Mouse (Mus musculus): ENCODE data around the gene Ank3.

The Ank3 gene

GRCm38 (mm10) chr10:69923801-69924200 is 525.2 kb downstream of the Ank3 start:
- DNase-seq (ENCODE audit: extremely low spot score, low spot score): no peak

GRCm38 (mm10) chr10:69924321-69924720 is 525.7 kb downstream of the Ank3 start:
- DNase-seq (ENCODE audit: extremely low spot score, low spot score): peak; percentile 23

DNA sequence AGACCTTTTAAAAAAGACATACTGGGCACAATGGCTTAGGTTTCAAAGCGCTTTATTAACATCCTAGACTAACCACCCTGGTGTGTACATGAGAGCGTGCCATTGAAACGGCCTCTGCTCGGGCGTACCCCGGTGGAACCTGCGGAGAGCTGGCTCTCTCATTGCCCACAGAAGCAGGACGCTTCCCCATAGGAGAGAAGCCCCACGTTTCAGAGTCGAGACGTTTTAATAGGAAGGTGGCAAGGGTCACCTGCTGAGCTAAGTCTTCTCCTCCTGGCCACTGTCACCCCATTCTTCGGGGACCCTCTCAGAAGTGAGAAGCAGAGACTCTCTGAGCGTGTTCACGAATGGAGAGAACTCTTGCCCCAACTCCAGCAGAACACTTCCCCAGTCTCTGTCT is 526.3 kb downstream of the Ank3 start:
- DNase-seq (ENCODE audit: extremely low spot score, low spot score): peak; percentile 26

DNA sequence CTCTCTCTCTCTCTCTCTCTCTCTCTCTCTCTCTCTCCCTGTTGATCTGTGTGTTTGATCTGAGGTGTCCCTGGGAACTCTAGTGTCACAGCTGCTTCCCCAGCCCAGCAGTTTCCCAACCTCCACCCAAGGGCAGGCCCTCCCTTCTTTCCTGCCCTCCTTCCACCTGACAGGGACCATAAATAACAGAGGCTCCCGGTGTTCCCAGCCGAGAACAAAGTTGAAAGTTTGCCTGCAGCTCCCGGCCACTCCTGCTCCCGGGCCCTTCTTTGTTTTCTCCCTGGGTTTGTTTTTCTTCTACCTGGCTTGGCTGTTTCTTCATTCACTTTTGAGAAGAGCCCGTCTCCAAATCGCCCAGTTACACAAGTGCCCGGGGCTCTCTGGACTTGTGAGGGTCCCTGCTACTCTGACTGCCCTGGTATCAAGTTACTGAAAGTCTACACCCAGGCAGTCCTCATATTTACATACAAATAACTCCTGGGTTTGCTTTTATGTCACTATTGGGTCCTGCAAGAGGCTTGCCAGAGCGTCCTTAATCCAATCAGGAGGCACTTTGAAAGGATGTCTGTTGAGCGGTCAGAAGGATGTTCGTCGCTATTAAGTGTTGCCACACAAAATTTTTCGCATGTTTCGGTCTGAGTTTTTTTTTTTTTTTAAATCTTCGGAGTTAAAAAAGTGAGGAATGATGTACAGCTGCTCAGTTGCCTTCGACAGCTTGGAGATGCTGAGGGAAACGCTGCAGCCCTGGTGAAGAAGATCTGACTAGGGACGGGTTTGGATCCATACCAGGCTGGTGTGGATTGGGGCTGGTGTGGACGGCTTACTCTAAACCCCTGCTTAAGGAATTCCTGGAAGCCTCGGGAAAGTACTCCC is 526.9 kb downstream of the Ank3 start:
- peak; percentile 68 for DNase-seq (ENCODE audit: extremely low spot score, low spot score)

DNA sequence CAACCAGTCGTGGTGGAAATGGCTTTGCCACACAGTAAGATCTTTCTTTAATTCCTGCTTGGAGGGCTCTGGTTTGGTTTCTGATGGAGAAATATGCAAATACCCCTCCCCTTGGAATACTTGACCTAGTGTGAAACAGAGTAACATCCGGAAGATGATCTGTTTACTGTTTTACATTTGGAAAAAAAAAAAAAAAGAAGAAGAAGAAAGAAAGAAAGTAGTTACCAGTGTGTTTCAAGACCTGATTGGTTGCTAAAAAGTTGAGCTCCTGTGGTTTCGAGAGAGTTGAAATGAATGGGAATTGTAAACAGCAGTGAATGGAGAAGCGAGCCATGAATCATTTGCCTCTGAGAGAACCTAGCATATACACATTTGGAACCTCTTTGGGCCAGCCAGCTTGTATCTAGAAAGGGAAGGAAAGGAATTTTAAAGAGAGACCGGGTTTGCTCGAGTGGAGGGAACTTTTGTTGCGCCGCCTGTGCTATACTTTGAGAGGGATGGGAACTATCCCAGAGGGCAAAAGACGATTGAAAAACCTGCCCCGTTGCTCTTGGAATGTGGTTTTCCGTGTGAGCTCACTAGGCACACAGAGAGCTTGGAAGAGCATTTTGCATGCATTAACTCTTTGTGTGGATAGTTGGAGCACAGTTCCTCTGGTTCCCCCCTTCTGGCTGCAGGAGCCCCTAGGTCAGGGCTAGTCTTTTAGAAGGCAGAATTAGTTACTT is 527.7 kb downstream of the Ank3 start:
- peak; percentile 47 for DNase-seq (ENCODE audit: extremely low spot score, low spot score)

DNA sequence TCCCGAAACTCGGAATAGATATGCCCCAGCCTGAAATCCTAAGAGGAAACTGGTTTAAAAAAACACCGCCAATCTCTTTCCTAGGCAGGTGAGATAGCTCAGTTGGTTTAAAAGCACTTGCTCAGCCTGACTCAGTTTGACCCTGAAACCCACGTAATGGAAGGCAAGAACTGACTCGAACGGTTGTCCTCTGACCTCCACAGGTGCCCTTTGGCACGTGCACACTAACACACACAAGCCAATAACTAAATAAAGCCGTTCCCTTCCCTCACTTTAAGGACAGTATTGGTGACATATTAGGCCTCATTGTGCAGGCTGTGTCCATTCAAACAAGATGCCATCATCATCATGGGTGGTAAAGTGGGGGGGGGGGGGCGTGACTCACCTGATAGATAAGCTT is 528.4 kb downstream of the Ank3 start:
- no peak for DNase-seq (ENCODE audit: extremely low spot score, low spot score)

- DNase-seq (ENCODE audit: extremely low spot score, low spot score): no peak
Observed at GRCm38 (mm10) chr10:69928358-69928757, 529.8 kb downstream of the Ank3 start.

DNA sequence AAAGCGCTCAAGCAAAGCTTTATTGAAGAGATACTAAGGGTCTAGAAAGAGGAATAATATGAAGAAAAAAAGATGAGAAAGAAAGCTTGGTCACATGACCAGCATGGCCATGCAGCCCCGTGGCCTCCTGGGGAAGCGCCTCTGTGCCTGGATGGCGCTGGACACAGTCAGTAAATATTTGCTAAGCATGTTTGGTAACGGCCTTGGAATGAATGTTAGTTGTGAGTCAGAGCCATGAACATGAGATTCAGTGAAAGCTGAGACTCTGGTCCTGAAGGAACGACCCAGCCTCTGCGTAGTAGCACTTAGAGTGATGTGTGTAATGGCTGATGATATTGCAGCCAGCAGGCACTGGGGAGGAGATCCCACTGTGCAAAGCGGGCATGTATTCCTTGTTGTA is 531.9 kb downstream of the Ank3 start:
- no peak for DNase-seq (ENCODE audit: extremely low spot score, low spot score)

GRCm38 (mm10) chr10:69936443-69937067 is 538.0 kb downstream of the Ank3 start:
- DNase-seq (ENCODE audit: extremely low spot score, low spot score): no peak

GRCm38 (mm10) chr10:69937291-69937921 is 538.8 kb downstream of the Ank3 start:
- no peak for DNase-seq (ENCODE audit: extremely low spot score, low spot score)

- no peak for DNase-seq (ENCODE audit: extremely low spot score, low spot score)
Observed at GRCm38 (mm10) chr10:69939144-69939543, 540.6 kb downstream of the Ank3 start.

GRCm38 (mm10) chr10:69939966-69940365 is 541.4 kb downstream of the Ank3 start:
- no peak for DNase-seq (ENCODE audit: extremely low spot score, low spot score)

DNA sequence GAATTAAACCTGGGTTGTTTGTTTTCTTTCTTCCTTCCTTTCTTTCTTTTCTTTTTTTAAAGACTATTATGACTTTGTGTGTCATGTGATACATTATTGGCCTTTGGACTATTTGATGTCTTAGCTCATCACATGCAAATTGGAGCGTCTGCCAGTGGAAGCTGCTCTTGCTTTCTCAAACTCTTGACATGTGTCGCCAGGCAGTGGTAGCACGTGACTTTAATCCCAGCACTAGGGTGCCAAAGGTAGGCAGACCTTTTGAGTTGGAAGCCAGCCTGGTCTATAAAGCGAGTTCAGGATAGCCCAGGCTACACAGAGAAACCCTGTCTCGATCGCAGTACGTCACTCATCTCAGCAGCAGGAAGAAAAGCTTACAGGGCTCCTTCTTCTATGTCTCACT is 542.4 kb downstream of the Ank3 start:
- no peak for DNase-seq (ENCODE audit: extremely low spot score, low spot score)

GRCm38 (mm10) chr10:69944845-69945244 is 546.3 kb downstream of the Ank3 start:
- DNase-seq (ENCODE audit: extremely low spot score, low spot score): no peak

GRCm38 (mm10) chr10:69945870-69946269 is 547.3 kb downstream of the Ank3 start:
- no peak for DNase-seq (ENCODE audit: extremely low spot score, low spot score)

DNA sequence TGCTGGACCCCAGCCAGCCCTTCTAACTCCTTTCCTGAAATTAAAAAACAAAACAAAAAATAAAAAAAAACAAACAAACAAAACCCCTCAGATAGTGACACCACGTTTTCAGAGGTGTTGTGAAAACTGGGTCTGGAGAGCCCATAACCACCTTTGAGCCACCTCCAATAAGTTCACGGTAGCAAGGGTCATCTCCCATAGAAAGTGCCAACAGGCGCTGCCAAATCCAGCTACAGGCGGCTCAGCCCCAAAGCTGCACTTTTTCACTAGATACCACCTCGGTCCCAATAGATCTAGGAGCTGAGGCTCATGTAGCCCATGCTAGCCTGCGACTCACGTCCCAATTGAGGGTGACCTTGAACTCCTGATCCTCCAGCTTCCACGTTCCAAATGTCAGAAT is 547.7 kb downstream of the Ank3 start:
- no peak for DNase-seq (ENCODE audit: extremely low spot score, low spot score)

DNA sequence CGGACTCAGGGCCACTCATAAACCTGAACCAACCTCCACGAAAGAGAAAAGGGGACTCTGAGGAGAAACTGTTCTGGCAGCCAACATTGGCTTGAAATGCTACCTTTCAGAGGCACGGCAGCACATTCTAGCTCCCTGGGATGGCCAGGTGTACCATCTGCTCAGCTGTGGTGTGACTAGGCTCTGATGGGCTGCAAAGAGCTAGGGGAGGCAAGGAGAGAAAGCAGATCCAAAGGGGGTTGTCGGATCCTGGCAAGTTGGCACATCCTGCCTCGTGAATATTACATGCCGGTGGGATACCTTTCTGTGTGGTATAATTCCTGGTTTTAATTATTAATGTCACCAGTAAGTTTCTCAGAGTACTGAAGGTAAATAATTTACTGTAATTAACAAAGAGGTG is 548.5 kb downstream of the Ank3 start:
- no peak for DNase-seq (ENCODE audit: extremely low spot score, low spot score)

DNA sequence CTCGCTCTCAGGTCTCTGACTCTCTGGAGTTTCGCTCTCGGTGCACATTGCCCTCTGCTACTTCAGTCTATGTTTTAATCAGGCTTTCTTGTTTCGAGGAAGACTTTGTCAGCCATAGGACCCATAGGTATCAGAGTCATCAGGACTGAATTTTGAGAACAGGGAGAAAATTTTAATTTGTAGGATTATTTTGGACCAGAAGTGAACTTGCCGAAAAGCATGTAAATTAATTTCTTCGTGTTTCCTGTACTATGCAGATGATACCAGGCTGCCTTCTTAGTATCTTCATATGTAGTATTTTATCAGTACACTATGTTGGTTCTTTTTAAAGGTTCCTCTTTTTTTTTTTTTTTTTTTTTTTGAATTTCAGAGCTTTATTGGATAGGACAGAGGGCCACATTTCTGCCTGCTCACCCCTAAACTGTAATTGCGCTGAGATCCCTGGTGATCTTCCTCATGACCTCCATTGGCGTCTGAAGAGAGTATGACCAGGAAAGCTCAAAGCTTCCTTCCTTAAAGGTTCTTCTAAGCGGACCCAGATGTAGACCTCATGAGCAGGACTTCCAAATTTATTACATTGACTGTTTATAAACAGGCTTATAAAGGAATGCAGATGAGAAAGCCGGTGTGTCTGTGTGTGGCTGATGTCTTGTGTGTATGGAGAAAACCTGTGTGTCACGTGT is 551.8 kb downstream of the Ank3 start:
- no peak for DNase-seq (ENCODE audit: extremely low spot score, low spot score)

DNA sequence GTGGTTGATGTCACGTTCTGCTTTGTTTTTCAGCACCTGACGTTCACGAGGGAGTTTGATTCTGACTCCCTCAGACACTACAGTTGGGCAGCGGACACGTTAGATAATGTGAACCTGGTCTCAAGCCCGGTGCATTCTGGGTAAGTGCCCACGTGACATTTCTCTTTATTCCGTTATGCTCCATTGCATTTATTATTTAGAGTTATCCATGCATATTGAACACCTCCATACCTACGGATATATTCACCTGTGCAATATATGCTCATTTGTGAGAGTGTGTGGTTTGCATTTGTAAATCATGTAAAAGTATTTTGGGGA is 552.3 kb downstream of the Ank3 start:
- DNase-seq (ENCODE audit: extremely low spot score, low spot score): no peak

- no peak for DNase-seq (ENCODE audit: extremely low spot score, low spot score)
Observed at GRCm38 (mm10) chr10:69951426-69951825, 552.9 kb downstream of the Ank3 start.

GRCm38 (mm10) chr10:69952316-69952715 is 553.7 kb downstream of the Ank3 start:
- no peak for DNase-seq (ENCODE audit: extremely low spot score, low spot score)

Measured in neural tube, embryonic 10.5 days (tissue).